Mouse (Mus musculus) liver, embryonic 11.5 days (tissue): ENCODE measurements around the gene Gtf3c6. TPM values are rescaled to one million over a fixed set of nuclear protein-coding genes. Genes with fewer than 3 reads are reported as not detected.
A peak's percentile ranks its signal among the peaks of the same experiment; 100 is the strongest.

ENCODE experiments used
- ATAC-seq: fragments of 200-750 bp; cut with Nextera tagmentation; replicated peaks from 2 replicates; pipeline ENCODE4 v1.8.0; 2017; ENCODE audit warnings: moderate number of reproducible peaks, mild to moderate bottlenecking, moderate TSS enrichment, moderate library complexity; ENCODE audit not compliant: low FRiP score
- DNase-seq: peaks from one replicate; pipeline ENCODE4 v3.0.0-alpha.2; 2017; ENCODE audit warnings: low spot score
- H3K27ac ChIP-seq: fragments of 300-500 bp; sonication (generic); 2 replicates; pipeline ENCODE4 v1.5.1; 2014; ENCODE audit warnings: mild to moderate bottlenecking, low read depth, low read length, control low read depth
- H3K27me3 ChIP-seq: fragments of 300-500 bp; sonication (generic); replicated peaks from 2 replicates; pipeline ENCODE4 v1.6.1; 2014; ENCODE audit warnings: low read length, mixed read lengths; ENCODE audit not compliant: control insufficient read depth, insufficient read depth
- H3K36me3 ChIP-seq: fragments of 300-500 bp; sonication (generic); 2 replicates; pipeline ENCODE4 v1.6.1; 2014; ENCODE audit warnings: mild to moderate bottlenecking, low read length, moderate library complexity, mixed read lengths; ENCODE audit not compliant: control insufficient read depth, insufficient read depth
- H3K4me1 ChIP-seq: fragments of 300-500 bp; sonication (generic); replicated peaks from 2 replicates; pipeline ENCODE4 v1.6.1; 2014; ENCODE audit warnings: low read length, mixed read lengths; ENCODE audit not compliant: control insufficient read depth, insufficient read depth
- H3K4me2 ChIP-seq: fragments of 300-500 bp; sonication (generic); 2 replicates; pipeline ENCODE4 v1.6.1; 2014; ENCODE audit warnings: mild to moderate bottlenecking, control low read depth, moderate library complexity
- H3K4me3 ChIP-seq: fragments of 300-500 bp; sonication (generic); 2 replicates; pipeline ENCODE4 v1.5.1; 2014; ENCODE audit warnings: low read depth, low read length, control low read depth
- H3K9ac ChIP-seq: fragments of 300-500 bp; sonication (generic); 2 replicates; pipeline ENCODE4 v1.6.1; 2014; ENCODE audit warnings: low read depth, low read length, control low read depth
- H3K9me3 ChIP-seq: fragments of 300-500 bp; sonication (generic); 2 replicates; pipeline ENCODE4 v1.6.1; 2016; ENCODE audit warnings: low read length, inconsistent platforms, mixed read lengths; ENCODE audit not compliant: control insufficient read depth
- WGBS: fragments of 180-500 bp; shearing (Covaris S2); extraction: QIAGEN DNeasy Blood & Tissue Kit; methylation state at CpG from one replicate; pipeline ENCODE4 v1.1.7; 2014; 5-methylcytosine and 5-hydroxymethylcytosine counted together
- polyA plus RNA-seq: library from polyadenylated mRNA; unstranded; fragments of >200 nt; fragmentation: Nextera tagmentation; extraction: Ambion mirVana; gene quantifications from 2 replicates; pipeline ENCODE4 v1.2.1, GENCODE M21; 2014

Gene Gtf3c6
- polyA plus RNA-seq, 1 experiment from 2014 or later: 117 TPM

DNA sequence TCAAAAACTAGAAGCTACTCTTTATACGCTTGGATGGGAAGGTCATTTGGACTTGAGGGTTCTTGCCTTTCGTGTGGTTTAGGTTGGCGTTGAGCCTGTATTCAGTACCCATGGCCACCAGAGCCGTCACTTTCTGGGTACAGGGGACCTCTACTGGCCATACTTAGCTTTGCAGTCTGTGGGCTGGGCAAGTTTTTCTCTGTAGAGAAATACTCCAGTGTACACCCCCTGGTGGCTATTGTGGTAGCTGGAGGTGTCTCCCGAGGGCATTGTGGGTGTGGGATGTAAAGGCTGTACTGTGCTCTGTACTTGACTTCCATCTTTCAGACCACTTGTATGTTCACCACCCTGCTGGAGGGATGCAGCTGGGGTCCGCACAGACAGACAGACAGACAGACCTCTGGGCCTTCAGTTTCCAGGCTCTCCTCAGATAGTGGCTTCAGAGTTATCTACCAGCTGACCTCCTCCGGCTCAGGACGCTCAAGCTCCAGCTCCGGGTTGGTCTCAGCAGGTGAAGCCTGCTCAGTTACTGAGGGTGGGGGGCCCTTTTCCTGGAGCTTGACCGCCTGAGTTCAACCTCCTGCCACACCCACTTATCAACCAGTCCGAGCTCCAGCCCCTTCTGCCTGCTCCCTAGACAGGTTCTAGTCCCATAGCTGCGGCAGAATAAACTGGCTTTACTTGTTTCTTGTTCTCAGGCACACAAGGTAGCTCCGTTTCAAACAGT lies 45.3 kb downstream of the Gtf3c6 start:
- H3K4me1 ChIP-seq: no peaks in the 10 kb centered on the region
- 32% methylated on average over 13 of the region's 13 CpGs for WGBS
- H3K27ac ChIP-seq: no peak overlapping the region
- no peaks in the 10 kb centered on the region for H3K9me3 ChIP-seq
- DNase-seq (peak; percentile 80), ATAC-seq (peak; percentile 90)
- H3K4me2 ChIP-seq: peak overlapping the region; percentile 37
- no peaks in the 10 kb centered on the region for H3K36me3 ChIP-seq
- no peak overlapping the region for H3K9ac ChIP-seq
- no peak overlapping the region for H3K4me3 ChIP-seq
- no peaks in the 10 kb centered on the region for H3K27me3 ChIP-seq

Other genes with a start within 250 kb of the Gtf3c6 start
- 0.34 and 0.56 TPM in 2 replicates for gene Mfsd4b1, start 232.8 kb downstream of the Gtf3c6 start, polyA plus RNA-seq
- 46.9 and 49.2 TPM in 2 replicates for gene Slc16a10, start 115.8 kb downstream of the Gtf3c6 start, polyA plus RNA-seq
- 109 and 113 TPM in 2 replicates for gene Rpf2, start 11.1 kb downstream of the Gtf3c6 start, polyA plus RNA-seq
- gene Amd1, start 44.1 kb upstream of the Gtf3c6 start, polyA plus RNA-seq: 130 and 136 TPM in 2 replicates
- gene Cdk19, start 81.5 kb upstream of the Gtf3c6 start, polyA plus RNA-seq: 4.4 and 4.6 TPM in 2 replicates